Mouse (Mus musculus): ENCODE data around the gene Arhgef3. TPM values are rescaled to one million over a fixed set of nuclear protein-coding genes. Genes with fewer than 3 reads are reported as not detected.

Arhgef3 gene
- polyA plus RNA-seq, 1 experiment from 2014 or later = 2.9 TPM

DNA sequence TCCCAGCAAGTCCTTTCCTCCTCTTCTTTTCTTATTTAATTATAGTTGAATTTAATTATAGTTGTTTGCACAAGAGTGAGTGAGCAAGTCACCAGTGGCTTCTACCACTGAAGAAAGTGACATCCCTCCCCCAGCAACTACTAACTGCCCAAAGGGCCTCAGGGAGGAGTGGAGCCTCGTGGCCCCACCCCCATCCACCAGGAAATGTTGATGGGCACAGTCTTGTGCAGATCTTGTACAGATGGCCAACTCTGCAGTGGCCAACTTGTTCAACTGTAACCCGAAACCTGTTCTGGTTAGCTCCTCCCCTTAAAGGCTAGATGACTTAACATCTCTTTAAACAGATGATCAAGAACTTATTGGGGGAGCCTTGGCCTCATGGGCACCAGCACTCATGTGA is 275.0 kb downstream of the Arhgef3 start:
- 77% methylated on average over 2 of the region's 2 CpGs for WGBS
- Histone ChIP-seq H3K4me1 (replicated peaks; ENCODE audit: control insufficient read depth, insufficient read depth, low read length) (no peaks in the 10 kb centered on the region), H3K27me3 (ENCODE audit: control insufficient read depth, insufficient read depth, low read length) (no peaks in the 10 kb centered on the region), H3K4me3 (ENCODE audit: low read depth, low read length) (no peak overlapping the region), H3K9me3 (ENCODE audit: control insufficient read depth, low read length) (no peaks in the 10 kb centered on the region), H3K36me3 (ENCODE audit: control insufficient read depth, insufficient read depth, low read length) (no peaks in the 10 kb centered on the region), H3K9ac (ENCODE audit: low read length) (no peak overlapping the region), H3K27ac (ENCODE audit: low read depth, low read length) (no peak overlapping the region), H3K4me2 (ENCODE audit: low read depth, low read length, severe bottlenecking) (no peak overlapping the region)
- no peak for DNase-seq (ENCODE audit: low spot score)
- ATAC-seq (replicated peaks; ENCODE audit: low FRiP score) = no peak

DNA sequence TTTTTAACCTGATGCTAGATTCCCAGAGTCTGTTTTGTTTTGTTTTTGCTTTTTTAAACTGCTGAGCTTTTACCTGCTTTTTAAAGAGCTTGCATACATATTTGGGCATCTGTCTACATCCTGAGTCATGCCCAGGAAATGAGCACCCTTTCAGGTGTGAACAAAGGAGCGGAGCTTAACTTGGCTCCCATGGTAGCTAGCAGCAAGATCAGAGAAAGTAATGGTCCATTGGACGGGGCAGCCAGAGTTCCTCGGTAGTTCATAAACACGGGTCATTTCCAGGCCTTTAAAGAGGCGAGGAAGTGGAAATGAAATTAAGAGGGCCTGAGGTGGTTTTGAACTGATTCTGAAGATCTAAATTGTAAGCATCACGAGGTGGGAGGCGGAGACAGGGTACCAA is 276.0 kb downstream of the Arhgef3 start:
- no peaks in the 10 kb centered on the region for H3K36me3 ChIP-seq (ENCODE audit: control insufficient read depth, insufficient read depth, low read length)
- DNase-seq (ENCODE audit: low spot score) (no peak), ATAC-seq (replicated peaks; ENCODE audit: low FRiP score) (no peak)
- 40% methylated on average over 7 of the region's 7 CpGs for WGBS
- H3K4me2 ChIP-seq (ENCODE audit: low read depth, low read length, severe bottlenecking) = no peak overlapping the region
- no peaks in the 10 kb centered on the region for H3K27me3 ChIP-seq (ENCODE audit: control insufficient read depth, insufficient read depth, low read length)
- no peak overlapping the region for H3K27ac ChIP-seq (ENCODE audit: low read depth, low read length)
- H3K9ac ChIP-seq (ENCODE audit: low read length) = no peak overlapping the region
- H3K4me3 ChIP-seq (ENCODE audit: low read depth, low read length) = no peak overlapping the region
- no peaks in the 10 kb centered on the region for H3K9me3 ChIP-seq (ENCODE audit: control insufficient read depth, low read length)
- H3K4me1 ChIP-seq (replicated peaks; ENCODE audit: control insufficient read depth, insufficient read depth, low read length) = no peaks in the 10 kb centered on the region

DNA sequence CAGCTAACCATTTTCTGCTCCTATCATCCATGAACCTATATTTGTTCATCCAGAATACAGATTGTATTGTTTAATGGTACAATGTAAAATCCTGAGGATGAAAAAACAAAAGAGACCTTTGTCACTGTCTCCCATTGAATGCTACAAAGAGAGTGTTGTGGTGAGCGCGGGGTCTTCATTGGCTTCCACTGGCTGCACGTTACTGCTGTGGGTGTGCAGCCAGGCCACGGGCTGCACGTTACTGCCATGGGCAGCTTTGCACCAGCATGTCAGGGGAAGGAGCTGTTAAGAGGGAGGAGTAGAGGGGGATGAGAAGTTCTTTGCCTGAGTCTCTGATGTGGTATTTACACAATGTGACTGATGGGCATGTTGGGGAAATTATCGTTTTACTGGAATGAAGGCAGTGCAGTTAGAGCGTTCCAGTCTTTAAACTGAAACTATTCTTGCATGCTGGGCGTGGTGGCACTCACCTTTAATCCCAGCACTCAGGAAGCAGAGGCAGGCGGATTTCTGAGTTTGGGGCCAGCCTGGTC is 277.1 kb downstream of the Arhgef3 start:
- Histone ChIP-seq H3K4me3 (ENCODE audit: low read depth, low read length) (no peak overlapping the region), H3K9ac (ENCODE audit: low read length) (no peak overlapping the region), H3K4me2 (ENCODE audit: low read depth, low read length, severe bottlenecking) (no peak overlapping the region), H3K4me1 (replicated peaks; ENCODE audit: control insufficient read depth, insufficient read depth, low read length) (no peaks in the 10 kb centered on the region), H3K36me3 (ENCODE audit: control insufficient read depth, insufficient read depth, low read length) (no peaks in the 10 kb centered on the region), H3K9me3 (ENCODE audit: control insufficient read depth, low read length) (no peaks in the 10 kb centered on the region), H3K27ac (ENCODE audit: low read depth, low read length) (no peak overlapping the region), H3K27me3 (ENCODE audit: control insufficient read depth, insufficient read depth, low read length) (no peaks in the 10 kb centered on the region)
- 76% methylated on average over 9 of the region's 9 CpGs for WGBS
- ATAC-seq (replicated peaks; ENCODE audit: low FRiP score) = no peak
- no peak for DNase-seq (ENCODE audit: low spot score)

DNA sequence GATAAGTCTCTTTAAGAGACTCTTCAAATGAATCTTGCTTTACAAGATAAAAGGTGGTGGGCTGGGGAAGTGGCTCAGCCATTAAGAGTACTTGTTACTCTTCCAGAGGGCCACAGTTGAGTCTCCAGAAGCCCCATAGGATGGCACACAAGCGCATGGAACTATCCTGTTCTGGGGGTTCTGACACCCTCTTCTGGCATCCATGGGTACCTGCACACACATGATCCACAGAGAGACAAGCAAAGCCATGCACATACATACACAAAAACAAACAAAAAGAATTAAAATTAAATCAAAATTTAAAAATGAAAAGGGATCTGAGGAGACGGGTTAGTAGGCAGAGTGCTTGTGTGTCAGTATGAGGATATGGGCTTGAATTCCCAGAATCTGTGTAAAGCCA is 278.0 kb downstream of the Arhgef3 start:
- Histone ChIP-seq H3K4me3 (ENCODE audit: low read depth, low read length) (no peak overlapping the region), H3K4me2 (ENCODE audit: low read depth, low read length, severe bottlenecking) (no peak overlapping the region), H3K27ac (ENCODE audit: low read depth, low read length) (no peak overlapping the region), H3K9me3 (ENCODE audit: control insufficient read depth, low read length) (no peaks in the 10 kb centered on the region), H3K9ac (ENCODE audit: low read length) (no peak overlapping the region), H3K27me3 (ENCODE audit: control insufficient read depth, insufficient read depth, low read length) (no peaks in the 10 kb centered on the region), H3K36me3 (ENCODE audit: control insufficient read depth, insufficient read depth, low read length) (no peaks in the 10 kb centered on the region), H3K4me1 (replicated peaks; ENCODE audit: control insufficient read depth, insufficient read depth, low read length) (no peaks in the 10 kb centered on the region)
- WGBS = 94% methylated on average over 2 of the region's 2 CpGs
- no peak for ATAC-seq (replicated peaks; ENCODE audit: low FRiP score)
- no peak for DNase-seq (ENCODE audit: low spot score)

DNA sequence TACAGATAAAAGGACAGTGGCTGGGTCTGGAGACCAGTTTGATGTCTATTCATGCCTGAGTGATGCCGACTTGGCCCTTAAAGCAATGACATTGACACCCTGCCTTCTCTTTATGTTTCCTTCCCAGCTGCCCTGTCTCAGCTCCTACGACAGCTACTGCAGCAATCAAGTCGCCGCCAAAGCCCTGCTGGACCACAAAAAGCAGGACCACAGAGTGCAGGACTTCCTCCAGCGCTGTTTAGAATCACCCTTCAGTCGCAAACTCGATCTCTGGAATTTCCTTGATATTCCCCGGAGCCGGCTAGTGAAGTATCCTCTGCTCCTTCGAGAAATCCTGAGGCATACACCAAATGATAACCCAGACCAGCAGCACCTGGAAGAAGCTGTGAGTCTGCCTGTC is 279.1 kb downstream of the Arhgef3 start:
- H3K4me3 ChIP-seq (ENCODE audit: low read depth, low read length) = no peak overlapping the region
- DNase-seq (ENCODE audit: low spot score) (no peak), ATAC-seq (replicated peaks; ENCODE audit: low FRiP score) (no peak)
- no peaks in the 10 kb centered on the region for H3K4me1 ChIP-seq (replicated peaks; ENCODE audit: control insufficient read depth, insufficient read depth, low read length)
- WGBS = 80% methylated on average over 10 of the region's 10 CpGs
- no peaks in the 10 kb centered on the region for H3K36me3 ChIP-seq (ENCODE audit: control insufficient read depth, insufficient read depth, low read length)
- no peak overlapping the region for H3K27ac ChIP-seq (ENCODE audit: low read depth, low read length)
- no peak overlapping the region for H3K4me2 ChIP-seq (ENCODE audit: low read depth, low read length, severe bottlenecking)
- no peaks in the 10 kb centered on the region for H3K27me3 ChIP-seq (ENCODE audit: control insufficient read depth, insufficient read depth, low read length)
- H3K9ac ChIP-seq (ENCODE audit: low read length) = no peak overlapping the region
- no peaks in the 10 kb centered on the region for H3K9me3 ChIP-seq (ENCODE audit: control insufficient read depth, low read length)

DNA sequence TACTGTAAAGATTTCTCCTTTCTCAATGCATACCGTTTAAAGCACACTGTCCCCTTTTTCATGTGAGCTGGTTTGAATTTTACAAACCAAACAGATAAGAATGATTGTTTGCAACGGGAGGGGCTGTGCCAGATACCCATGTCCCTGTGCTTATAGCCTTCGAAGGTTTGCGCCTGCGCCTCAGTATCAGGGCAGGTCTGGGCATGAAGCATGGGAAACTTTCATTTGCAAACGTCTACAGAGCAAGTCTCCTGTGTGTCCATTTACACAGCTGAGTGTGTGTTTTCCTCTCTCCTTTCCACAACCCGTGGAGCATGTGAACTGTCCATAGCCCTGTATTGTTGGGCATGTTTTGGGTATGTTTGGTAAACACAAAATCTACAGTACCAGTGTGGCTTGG is 281.7 kb downstream of the Arhgef3 start:
- Histone ChIP-seq H3K27ac (ENCODE audit: low read depth, low read length) (no peak overlapping the region), H3K4me3 (ENCODE audit: low read depth, low read length) (no peak overlapping the region), H3K9ac (ENCODE audit: low read length) (no peak overlapping the region), H3K27me3 (ENCODE audit: control insufficient read depth, insufficient read depth, low read length) (no peaks in the 10 kb centered on the region), H3K4me2 (ENCODE audit: low read depth, low read length, severe bottlenecking) (no peak overlapping the region), H3K36me3 (ENCODE audit: control insufficient read depth, insufficient read depth, low read length) (no peaks in the 10 kb centered on the region), H3K4me1 (replicated peaks; ENCODE audit: control insufficient read depth, insufficient read depth, low read length) (no peaks in the 10 kb centered on the region), H3K9me3 (ENCODE audit: control insufficient read depth, low read length) (no peaks in the 10 kb centered on the region)
- WGBS = 88% methylated on average over 7 of the region's 7 CpGs
- ATAC-seq (replicated peaks; ENCODE audit: low FRiP score) (no peak), DNase-seq (ENCODE audit: low spot score) (no peak)

DNA sequence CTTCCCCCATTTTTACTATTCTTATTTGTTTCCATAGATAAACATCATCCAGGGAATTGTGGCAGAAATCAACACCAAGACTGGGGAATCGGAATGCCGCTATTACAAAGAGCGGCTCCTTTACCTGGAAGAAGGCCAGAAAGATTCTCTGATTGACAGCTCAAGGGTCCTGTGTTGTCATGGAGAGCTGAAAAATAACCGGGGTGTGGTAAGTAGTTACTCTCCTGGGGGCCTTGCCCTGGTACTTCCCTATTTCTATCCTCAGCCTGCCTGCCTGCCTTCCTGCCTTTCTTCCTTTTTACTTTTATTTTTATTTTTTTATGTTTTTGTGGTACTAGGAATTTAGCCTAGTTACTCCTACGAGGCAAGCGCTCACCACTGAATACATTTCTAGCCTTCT is 282.8 kb downstream of the Arhgef3 start:
- H3K4me1 ChIP-seq (replicated peaks; ENCODE audit: control insufficient read depth, insufficient read depth, low read length) = no peaks in the 10 kb centered on the region
- no peaks in the 10 kb centered on the region for H3K9me3 ChIP-seq (ENCODE audit: control insufficient read depth, low read length)
- no peak overlapping the region for H3K27ac ChIP-seq (ENCODE audit: low read depth, low read length)
- ATAC-seq (replicated peaks; ENCODE audit: low FRiP score) = no peak
- no peak overlapping the region for H3K9ac ChIP-seq (ENCODE audit: low read length)
- no peak for DNase-seq (ENCODE audit: low spot score)
- no peak overlapping the region for H3K4me3 ChIP-seq (ENCODE audit: low read depth, low read length)
- H3K36me3 ChIP-seq (ENCODE audit: control insufficient read depth, insufficient read depth, low read length) = no peaks in the 10 kb centered on the region
- 95% methylated on average over 6 of the region's 6 CpGs for WGBS
- no peak overlapping the region for H3K4me2 ChIP-seq (ENCODE audit: low read depth, low read length, severe bottlenecking)
- H3K27me3 ChIP-seq (ENCODE audit: control insufficient read depth, insufficient read depth, low read length) = no peaks in the 10 kb centered on the region

DNA sequence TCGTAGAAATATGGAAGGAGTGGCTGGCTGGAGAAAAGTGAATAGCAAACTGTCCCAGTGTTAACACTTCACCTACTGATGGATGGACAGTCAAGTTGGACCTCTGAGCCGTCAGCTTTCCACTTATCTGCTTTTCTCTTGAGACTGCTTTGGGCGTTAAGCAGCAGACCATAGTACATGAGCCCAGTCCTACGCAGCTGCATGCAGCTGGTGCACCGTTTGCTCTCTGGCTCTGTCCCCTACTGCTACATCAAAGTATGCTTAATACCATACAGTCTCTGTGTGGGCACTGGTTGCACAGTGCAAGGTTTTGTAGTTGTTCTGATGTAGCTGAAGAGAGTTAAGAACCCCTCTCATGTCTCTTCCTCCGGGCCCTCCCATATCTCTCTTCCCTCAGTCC is 285.8 kb downstream of the Arhgef3 start:
- no peaks in the 10 kb centered on the region for H3K27me3 ChIP-seq (ENCODE audit: control insufficient read depth, insufficient read depth, low read length)
- H3K4me2 ChIP-seq (ENCODE audit: low read depth, low read length, severe bottlenecking) = no peak overlapping the region
- H3K4me3 ChIP-seq (ENCODE audit: low read depth, low read length) = no peak overlapping the region
- H3K9me3 ChIP-seq (ENCODE audit: control insufficient read depth, low read length) = no peaks in the 10 kb centered on the region
- WGBS = 90% methylated on average over 6 of the region's 6 CpGs
- H3K27ac ChIP-seq (ENCODE audit: low read depth, low read length) = no peak overlapping the region
- DNase-seq (ENCODE audit: low spot score) = no peak
- H3K4me1 ChIP-seq (replicated peaks; ENCODE audit: control insufficient read depth, insufficient read depth, low read length) = no peaks in the 10 kb centered on the region
- ATAC-seq (replicated peaks; ENCODE audit: low FRiP score) = no peak
- H3K9ac ChIP-seq (ENCODE audit: low read length) = no peak overlapping the region
- H3K36me3 ChIP-seq (ENCODE audit: control insufficient read depth, insufficient read depth, low read length) = no peaks in the 10 kb centered on the region

DNA sequence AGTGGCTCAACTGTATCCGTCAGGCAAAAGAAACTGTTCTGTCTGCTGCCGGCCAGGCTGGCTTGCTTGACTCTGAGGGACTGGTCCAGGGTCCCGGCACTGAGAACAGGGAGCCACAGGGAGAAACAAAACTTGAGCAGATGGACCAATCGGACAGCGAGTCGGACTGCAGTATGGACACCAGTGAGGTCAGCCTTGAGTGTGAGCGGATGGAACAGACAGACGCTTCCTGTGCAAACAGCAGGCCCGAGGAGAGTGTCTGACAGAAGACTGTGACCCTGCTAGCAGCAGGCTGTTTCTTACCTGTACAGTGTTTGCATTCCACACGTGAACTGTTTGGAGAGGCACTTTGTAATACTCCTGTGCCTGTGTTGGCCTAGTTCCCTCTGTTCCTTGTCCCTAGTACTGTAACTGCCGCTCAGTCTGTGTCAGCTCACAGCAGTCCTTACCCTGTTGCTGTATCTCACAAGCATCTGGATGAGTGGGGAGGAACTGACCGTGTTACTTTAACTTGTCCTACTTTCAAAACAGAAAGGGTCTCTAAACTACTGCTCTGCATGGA is 287.1 kb downstream of the Arhgef3 start:
- Histone ChIP-seq H3K36me3 (ENCODE audit: control insufficient read depth, insufficient read depth, low read length) (no peaks in the 10 kb centered on the region), H3K4me2 (ENCODE audit: low read depth, low read length, severe bottlenecking) (no peak overlapping the region), H3K4me3 (ENCODE audit: low read depth, low read length) (no peak overlapping the region), H3K27me3 (ENCODE audit: control insufficient read depth, insufficient read depth, low read length) (no peaks in the 10 kb centered on the region), H3K4me1 (replicated peaks; ENCODE audit: control insufficient read depth, insufficient read depth, low read length) (no peaks in the 10 kb centered on the region), H3K9me3 (ENCODE audit: control insufficient read depth, low read length) (no peaks in the 10 kb centered on the region), H3K9ac (ENCODE audit: low read length) (no peak overlapping the region), H3K27ac (ENCODE audit: low read depth, low read length) (no peak overlapping the region)
- ATAC-seq (replicated peaks; ENCODE audit: low FRiP score) (no peak), DNase-seq (ENCODE audit: low spot score) (no peak)
- 89% methylated on average over 12 of the region's 12 CpGs for WGBS
